Mouse (Mus musculus) adrenal gland, adult 2 months (tissue): Measurements from ENCODE around the gene Irf2bp2. TPM values are rescaled to one million over a fixed set of nuclear protein-coding genes. Genes with fewer than 3 reads are reported as not detected.
A peak's percentile ranks its signal among the peaks of the same experiment; 100 is the strongest.

Source experiments
- DNase-seq: peaks from one replicate; pipeline ENCODE4 v3.0.0; 2021
- long read RNA-seq: library from polyadenylated mRNA; stranded (forward); transcript quantifications from one replicate; pipeline ENCODE4 v2.0.0, GENCODE M21; 2021
- polyA plus RNA-seq: library from polyadenylated mRNA; depleted of rRNA; stranded (reverse); fragments of >200 nt; gene quantifications from 2 replicates; pipeline ENCODE4 v1.2.3, GENCODE M21; 2012; rRNA removed
- total RNA-seq, 2 experiments: library from RNA; stranded (reverse); gene quantifications; 2 replicates each; pipeline ENCODE4 v1.2.3; 2021

Gene Irf2bp2
- total RNA-seq (10 to 100 TPM; 89.4 to 92.0 TPM), polyA plus RNA-seq (111 and 120 TPM in 2 replicates)
- long read RNA-seq, full-length matches to known transcripts = 85 of 101 reads
- long read RNA-seq, partial matches to known transcripts = 16 of 101 reads
- long read RNA-seq, other reads (novel, unspliced or antisense) = 0 of 101 reads

GRCm38 (mm10) chr8:126593889-126594480, at the start of gene Irf2bp2:
Gene Irf2bp2 (minus strand): TSS chr8:126593986.
- DNase-seq = peak; percentile 96

GRCm38 (mm10) chr8:126642665-126643064, 48.9 kb upstream of the Irf2bp2 start:
- DNase-seq = no peak

- DNase-seq = no peak
These were observed 47.9 kb upstream of the Irf2bp2 start for GRCm38 (mm10) chr8:126641568-126642295.

- no peak for DNase-seq
These were observed 45.4 kb upstream of the Irf2bp2 start for GRCm38 (mm10) chr8:126639161-126639560.

GRCm38 (mm10) chr8:126638027-126638426, 44.2 kb upstream of the Irf2bp2 start:
- DNase-seq = no peak

GRCm38 (mm10) chr8:126634541-126635048, 40.8 kb upstream of the Irf2bp2 start:
- DNase-seq = peak; percentile 56

GRCm38 (mm10) chr8:126628616-126629015, 34.8 kb upstream of the Irf2bp2 start:
- DNase-seq = no peak

- no peak for DNase-seq
These were observed 32.6 kb upstream of the Irf2bp2 start for GRCm38 (mm10) chr8:126626415-126626814.

GRCm38 (mm10) chr8:126622111-126622795, 28.5 kb upstream of the Irf2bp2 start:
- DNase-seq = no peak

- peak; percentile 83 for DNase-seq
These were observed 26.9 kb upstream of the Irf2bp2 start for GRCm38 (mm10) chr8:126620721-126621120.

- no peak for DNase-seq
These were observed 25.7 kb upstream of the Irf2bp2 start for GRCm38 (mm10) chr8:126619487-126619886.

GRCm38 (mm10) chr8:126617665-126618064, 23.9 kb upstream of the Irf2bp2 start:
- DNase-seq = no peak

GRCm38 (mm10) chr8:126616736-126617135, 22.9 kb upstream of the Irf2bp2 start:
- no peak for DNase-seq

- peak; percentile 87 for DNase-seq
These were observed 22.0 kb upstream of the Irf2bp2 start for GRCm38 (mm10) chr8:126615765-126616164.

GRCm38 (mm10) chr8:126614740-126615132, 20.9 kb upstream of the Irf2bp2 start:
- no peak for DNase-seq

- peak; percentile 86 for DNase-seq
These were observed 20.4 kb upstream of the Irf2bp2 start for GRCm38 (mm10) chr8:126614062-126614739.

- no peak for DNase-seq
These were observed 19.4 kb upstream of the Irf2bp2 start for GRCm38 (mm10) chr8:126613143-126613542.

- DNase-seq = no peak
These were observed 19.0 kb upstream of the Irf2bp2 start for GRCm38 (mm10) chr8:126612739-126613138.

- DNase-seq = no peak
These were observed 16.9 kb upstream of the Irf2bp2 start for GRCm38 (mm10) chr8:126610713-126611112.

- no peak for DNase-seq
These were observed 15.9 kb upstream of the Irf2bp2 start for GRCm38 (mm10) chr8:126609556-126610263.

- no peak for DNase-seq
These were observed 9.6 kb upstream of the Irf2bp2 start for GRCm38 (mm10) chr8:126603241-126603947.
